Mouse (Mus musculus) limb, embryonic 11.5 days (tissue): ENCODE measurements around the gene Ssbp2. TPM values are rescaled to one million over a fixed set of nuclear protein-coding genes. Genes with fewer than 3 reads are reported as not detected.

Source experiments
- ATAC-seq: fragments of 200-750 bp; cut with Nextera tagmentation; 2 replicates; pipeline ENCODE4 v1.8.0; 2017; ENCODE audit warnings: low read depth; ENCODE audit not compliant: insufficient number of reproducible peaks, low FRiP score, low TSS enrichment
- DNase-seq: peaks from one replicate; pipeline ENCODE4 v3.0.0-alpha.2; 2015; ENCODE audit warnings: low spot score
- H3K27ac ChIP-seq: fragments of 300-500 bp; sonication (generic); replicated peaks from 2 replicates; pipeline ENCODE4 v1.5.1; 2014; ENCODE audit warnings: low read depth, mild to moderate bottlenecking, low read length
- H3K27me3 ChIP-seq: fragments of 300-500 bp; sonication (generic); 2 replicates; pipeline ENCODE4 v1.6.1; 2014; ENCODE audit warnings: mild to moderate bottlenecking, low read length, mixed read lengths; ENCODE audit not compliant: control insufficient read depth, insufficient read depth
- H3K36me3 ChIP-seq: fragments of 300-500 bp; sonication (generic); 2 replicates; pipeline ENCODE4 v1.6.1; 2014; ENCODE audit warnings: mild to moderate bottlenecking, low read length, moderate library complexity, mixed read lengths; ENCODE audit not compliant: control insufficient read depth, insufficient read depth
- H3K4me1 ChIP-seq: fragments of 300-500 bp; sonication (generic); 2 replicates; pipeline ENCODE4 v1.6.1; 2014; ENCODE audit warnings: low read length, mixed read lengths; ENCODE audit not compliant: control insufficient read depth, insufficient read depth
- H3K4me2 ChIP-seq: fragments of 300-500 bp; sonication (generic); 2 replicates; pipeline ENCODE4 v1.6.1; 2014; ENCODE audit warnings: low read depth, mild to moderate bottlenecking, moderate library complexity; ENCODE audit not compliant: severe bottlenecking
- H3K4me3 ChIP-seq: fragments of 300-500 bp; sonication (generic); 2 replicates; pipeline ENCODE4 v1.5.1; 2014; ENCODE audit warnings: low read depth, low read length
- H3K9ac ChIP-seq: fragments of 300-500 bp; sonication (generic); 2 replicates; pipeline ENCODE4 v1.6.1; 2014; ENCODE audit warnings: mild to moderate bottlenecking, low read length
- H3K9me3 ChIP-seq: fragments of 300-500 bp; sonication (generic); 2 replicates; pipeline ENCODE4 v1.6.1; 2016; ENCODE audit warnings: low read length; ENCODE audit not compliant: control insufficient read depth
- WGBS: fragments of 180-500 bp; shearing (Covaris S2); extraction: QIAGEN DNeasy Blood & Tissue Kit; methylation state at CpG from one replicate; pipeline ENCODE4 v1.1.7; 2014; 5-methylcytosine and 5-hydroxymethylcytosine counted together
- polyA plus RNA-seq: library from polyadenylated mRNA; unstranded; fragments of >200 nt; fragmentation: Nextera tagmentation; extraction: Ambion mirVana; gene quantifications from 2 replicates; pipeline ENCODE4 v1.2.1, GENCODE M21; 2014

Gene Ssbp2
- polyA plus RNA-seq, 1 experiment from 2014 or later = 237 TPM

- ATAC-seq = no peak
- H3K36me3 ChIP-seq = no peaks in the 10 kb centered on the region
- H3K9me3 ChIP-seq = no peaks in the 10 kb centered on the region
Measured at GRCm38 (mm10) chr13:91719487-91719886, 259.4 kb downstream of the Ssbp2 start.

GRCm38 (mm10) chr13:91723108-91723735, 263.1 kb downstream of the Ssbp2 start:
- DNase-seq (no peak), ATAC-seq (peak; percentile 39)
- H3K9me3 ChIP-seq = no peaks in the 10 kb centered on the region
- H3K4me3 ChIP-seq = no peak overlapping the region
- no peaks in the 10 kb centered on the region for H3K36me3 ChIP-seq
- no peak overlapping the region for H3K27ac ChIP-seq
- H3K4me1 ChIP-seq = no peaks in the 10 kb centered on the region
- no peak overlapping the region for H3K9ac ChIP-seq
- WGBS = 67% methylated on average over 8 of the region's 8 CpGs
- H3K4me2 ChIP-seq = no peak overlapping the region
- no peaks in the 10 kb centered on the region for H3K27me3 ChIP-seq

More at GRCm38 (mm10) chr13:91719487-91719886, 259.4 kb downstream of the Ssbp2 start:
- Histone ChIP-seq H3K27me3 (no peaks in the 10 kb centered on the region), H3K9ac (no peak overlapping the region), H3K4me1 (no peaks in the 10 kb centered on the region), H3K4me2 (no peak overlapping the region), H3K27ac (no peak overlapping the region), H3K4me3 (no peak overlapping the region)
- peak; percentile 16 for DNase-seq
- WGBS = 91% methylated on average over 6 of the region's 6 CpGs

- no peaks in the 10 kb centered on the region for H3K9me3 ChIP-seq
- 79% methylated on average over 7 of the region's 7 CpGs for WGBS
- no peak overlapping the region for H3K4me3 ChIP-seq
- no peaks in the 10 kb centered on the region for H3K36me3 ChIP-seq
- no peak overlapping the region for H3K4me2 ChIP-seq
- H3K4me1 ChIP-seq = no peaks in the 10 kb centered on the region
- H3K27ac ChIP-seq = no peak overlapping the region
- DNase-seq = no peak
- H3K9ac ChIP-seq = no peak overlapping the region
- ATAC-seq = no peak
- H3K27me3 ChIP-seq = no peaks in the 10 kb centered on the region
Measured at GRCm38 (mm10) chr13:91723736-91724119, 263.6 kb downstream of the Ssbp2 start.

DNA sequence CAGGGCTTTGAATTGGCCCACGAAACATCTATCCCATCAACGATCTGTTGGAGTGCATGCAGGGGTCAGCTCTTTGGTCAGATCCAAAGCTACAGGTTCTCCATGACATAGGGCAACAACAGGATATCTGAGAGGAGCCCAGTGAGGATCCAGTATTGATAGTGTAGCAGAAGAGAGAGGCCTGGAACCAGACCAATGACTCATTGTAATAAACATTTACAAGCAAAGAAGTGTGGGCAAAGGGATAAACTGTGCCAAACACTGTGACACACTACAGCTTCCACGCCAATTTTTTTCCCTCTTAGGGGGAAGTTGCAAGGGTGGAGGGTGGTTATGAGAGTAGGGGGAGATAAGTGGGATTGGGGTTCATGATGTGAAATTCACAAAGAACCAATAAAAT, 264.1 kb downstream of the Ssbp2 start:
- Histone ChIP-seq H3K9me3 (no peaks in the 10 kb centered on the region), H3K27me3 (no peaks in the 10 kb centered on the region), H3K27ac (no peak overlapping the region), H3K9ac (no peak overlapping the region), H3K36me3 (no peaks in the 10 kb centered on the region), H3K4me2 (no peak overlapping the region), H3K4me3 (no peak overlapping the region), H3K4me1 (no peaks in the 10 kb centered on the region)
- WGBS = 83% methylated on average over 3 of the region's 3 CpGs
- no peak for DNase-seq
- ATAC-seq = no peak

DNA sequence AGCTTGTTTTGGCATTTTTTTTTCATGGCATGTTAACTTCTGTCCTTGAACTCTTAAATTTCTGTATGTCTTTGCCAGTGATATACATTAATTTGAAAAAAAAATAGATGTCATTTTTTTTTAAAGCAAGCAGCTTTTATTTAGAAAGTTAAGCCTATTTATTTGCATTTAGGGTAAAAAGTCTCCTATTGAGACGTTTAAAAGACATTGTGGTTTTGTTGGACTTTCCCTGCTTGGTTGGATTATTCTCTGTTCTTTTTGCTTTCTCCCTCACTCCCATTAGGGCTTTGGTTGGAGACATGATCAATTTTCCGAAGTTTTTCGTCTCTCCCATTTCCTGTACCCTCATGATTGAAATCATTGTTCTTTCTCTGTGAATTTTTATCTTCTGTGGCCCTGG, 265.0 kb downstream of the Ssbp2 start:
- Histone ChIP-seq H3K36me3 (no peaks in the 10 kb centered on the region), H3K4me3 (no peak overlapping the region), H3K4me1 (no peaks in the 10 kb centered on the region), H3K4me2 (no peak overlapping the region), H3K9ac (no peak overlapping the region), H3K27ac (no peak overlapping the region), H3K27me3 (no peaks in the 10 kb centered on the region), H3K9me3 (no peaks in the 10 kb centered on the region)
- ATAC-seq (no peak), DNase-seq (no peak)
- WGBS = 79% methylated on average over 3 of the region's 3 CpGs

DNA sequence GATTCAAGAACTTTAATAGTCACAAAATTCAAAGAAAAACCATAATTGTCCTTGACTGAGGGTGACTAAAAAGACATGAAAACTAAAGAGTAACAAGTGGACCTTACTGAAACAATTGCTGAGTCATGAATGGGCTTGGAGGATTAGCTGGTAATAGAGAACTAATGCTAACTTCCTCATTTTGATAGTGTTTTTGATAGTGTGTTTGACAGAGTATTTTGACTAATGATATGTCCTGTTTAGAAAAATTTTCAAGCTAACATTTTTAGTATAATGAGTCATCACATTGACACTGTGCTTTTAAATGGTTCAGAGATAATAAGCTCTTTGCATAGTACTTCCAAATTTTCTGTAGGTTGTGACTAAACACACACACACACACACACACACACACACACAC, 267.8 kb downstream of the Ssbp2 start:
- Histone ChIP-seq H3K27me3 (no peaks in the 10 kb centered on the region), H3K36me3 (no peaks in the 10 kb centered on the region), H3K9me3 (no peaks in the 10 kb centered on the region), H3K4me3 (no peak overlapping the region), H3K4me2 (no peak overlapping the region), H3K9ac (no peak overlapping the region), H3K27ac (no peak overlapping the region), H3K4me1 (no peaks in the 10 kb centered on the region)
- DNase-seq (no peak), ATAC-seq (no peak)

GRCm38 (mm10) chr13:91737191-91737590, 277.1 kb downstream of the Ssbp2 start:
- peaks cover 12% of the 10 kb centered on the region for H3K27me3 ChIP-seq
- H3K36me3 ChIP-seq = no peaks in the 10 kb centered on the region
- H3K9ac ChIP-seq = no peak overlapping the region
- H3K27ac ChIP-seq = no peak overlapping the region
- no peak for DNase-seq
- WGBS = 95% methylated on average over 1 of the region's 1 CpGs
- no peaks in the 10 kb centered on the region for H3K9me3 ChIP-seq
- no peak overlapping the region for H3K4me2 ChIP-seq
- no peak for ATAC-seq
- no peak overlapping the region for H3K4me3 ChIP-seq
- no peaks in the 10 kb centered on the region; the same call in 1 of the 2 replicates for H3K4me1 ChIP-seq

GRCm38 (mm10) chr13:91740851-91741250, 280.8 kb downstream of the Ssbp2 start:
- Histone ChIP-seq H3K9me3 (no peaks in the 10 kb centered on the region), H3K27me3 (peaks cover 12% of the 10 kb centered on the region), H3K36me3 (no peaks in the 10 kb centered on the region), H3K9ac (no peak overlapping the region), H3K4me1 (no peaks in the 10 kb centered on the region; the same call in 1 of the 2 replicates), H3K4me2 (peak overlapping the region; percentile 87), H3K27ac (no peak overlapping the region), H3K4me3 (peak overlapping the region; percentile 32; the same call in 1 of the 2 replicates)
- 73% methylated on average over 6 of the region's 6 CpGs for WGBS
- DNase-seq = no peak
- ATAC-seq = no peak
